Comparison of ENCODE assay signal across 19 mouse cellular contexts in the genomic region with DNA sequence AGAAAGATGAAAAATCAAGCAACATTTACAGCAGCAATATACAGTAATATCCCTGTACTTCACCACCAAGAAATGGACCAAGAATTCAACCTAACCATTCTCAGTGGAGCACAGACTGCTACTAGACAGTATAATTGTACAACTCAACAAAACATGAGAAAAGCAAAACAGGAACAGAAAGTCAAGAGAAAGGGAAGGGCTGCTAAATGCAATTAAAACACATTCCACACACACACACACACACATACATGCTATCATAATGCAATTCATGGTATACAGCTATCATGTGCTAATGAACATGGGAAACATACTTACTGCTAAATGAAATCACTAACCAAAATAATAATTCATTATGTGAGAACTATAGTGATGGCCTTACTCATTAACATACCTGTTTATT.
"Had no signal": no experiment of that assay in that cellular context is flagged by ENCODE, and none has a peak within 500 bp of the region (broad histone marks: within the 10 kb centered on the region; RNA-seq: fewer than 3 reads in every experiment).

No protein-coding gene starts in this region.

- H3K4me2 ChIP-seq: kidney, embryonic 15.5 days; limb, embryonic 13.5 days; liver, embryonic 12.5 days; liver, embryonic 15.5 days; lung, embryonic 15.5 days; midbrain, embryonic 13.5 days; neural tube, embryonic 12.5 days; neural tube, embryonic 15.5 days had no signal

- H3K4me1 ChIP-seq: kidney, embryonic 15.5 days; limb, embryonic 10.5 days; limb, embryonic 13.5 days; liver, embryonic 12.5 days; liver, embryonic 15.5 days; lung, embryonic 15.5 days; midbrain, embryonic 13.5 days; neural tube, embryonic 12.5 days; neural tube, embryonic 15.5 days had no signal

- H3K4me3 ChIP-seq: kidney, embryonic 15.5 days; limb, embryonic 10.5 days; limb, embryonic 13.5 days; liver, embryonic 12.5 days; liver, embryonic 15.5 days; lung, embryonic 15.5 days; midbrain, embryonic 13.5 days; neural tube, embryonic 12.5 days; neural tube, embryonic 15.5 days had no signal

- ATAC-seq: intestine, postnatal 0 days; liver, embryonic 12.5 days; midbrain, embryonic 13.5 days had no signal

- H3K27ac ChIP-seq: kidney, embryonic 15.5 days; limb, embryonic 10.5 days; limb, embryonic 13.5 days; liver, embryonic 12.5 days; liver, embryonic 15.5 days; lung, embryonic 15.5 days; midbrain, embryonic 13.5 days; neural tube, embryonic 12.5 days; neural tube, embryonic 15.5 days had no signal

- H3K9ac ChIP-seq: kidney, embryonic 15.5 days; limb, embryonic 13.5 days; liver, embryonic 12.5 days; liver, embryonic 15.5 days; lung, embryonic 15.5 days; midbrain, embryonic 13.5 days; neural tube, embryonic 12.5 days; neural tube, embryonic 15.5 days had no signal

- H3K9me3 ChIP-seq: kidney, embryonic 15.5 days; limb, embryonic 10.5 days; limb, embryonic 13.5 days; liver, embryonic 12.5 days; liver, embryonic 15.5 days; lung, embryonic 15.5 days; midbrain, embryonic 13.5 days; neural tube, embryonic 12.5 days; neural tube, embryonic 15.5 days had no signal

- H3K27me3 ChIP-seq: kidney, embryonic 15.5 days; limb, embryonic 13.5 days; liver, embryonic 12.5 days; liver, embryonic 15.5 days; lung, embryonic 15.5 days; midbrain, embryonic 13.5 days; neural tube, embryonic 12.5 days; neural tube, embryonic 15.5 days had no signal

- DNase-seq: kidney, adult 2 months; kidney, postnatal 10 days; kidney, postnatal 4 days; liver; lung, adult 18-20 months; lung, postnatal 10 days; lung, postnatal 36 days; thymus, adult 18-20 months; thymus, postnatal 36 days had no signal

- H3K36me3 ChIP-seq: kidney, embryonic 15.5 days; limb, embryonic 10.5 days; limb, embryonic 13.5 days; liver, embryonic 12.5 days; liver, embryonic 15.5 days; lung, embryonic 15.5 days; midbrain, embryonic 13.5 days; neural tube, embryonic 12.5 days; neural tube, embryonic 15.5 days had no signal
